In genomic region chr10:81268056-81268455, GRCm38 (mm10) we compare ENCODE assay signal across 8 mouse cellular contexts. TPM values are rescaled to one million over a fixed set of nuclear protein-coding genes. Genes with fewer than 3 reads are reported as not detected.
DNase-seq lines count a peak whose midpoint lies in the region; ATAC-seq and TF ChIP-seq lines count a peak whose summit lies in the region.

No protein-coding gene starts in this region.

- no peaks in the 10 kb centered on the region for H3K9me3 ChIP-seq in erythroblast, embryonic 14.5 days (ENCODE audit: control insufficient read depth, low read length)
- H3K9me3 ChIP-seq in heart, embryonic 13.5 days = no peaks in the 10 kb centered on the region
- H3K9me3 ChIP-seq in kidney, postnatal 0 days (replicated peaks; ENCODE audit: low read length) = no peaks in the 10 kb centered on the region
- no peaks in the 10 kb centered on the region for H3K9me3 ChIP-seq in liver, embryonic 11.5 days (ENCODE audit: control insufficient read depth, low read length)

- peak overlapping the region; percentile 74 for H3K4me3 ChIP-seq in erythroblast, embryonic 14.5 days (replicated peaks)
- peak overlapping the region; percentile 87 for H3K4me3 ChIP-seq in heart, embryonic 13.5 days
- peak overlapping the region; percentile 67 for H3K4me3 ChIP-seq in kidney, postnatal 0 days (replicated peaks; ENCODE audit: low read depth, low read length)
- H3K4me3 ChIP-seq in liver, embryonic 11.5 days (ENCODE audit: low read depth, low read length) = peak overlapping the region; percentile 86
- peak overlapping the region; percentile 86 for H3K4me3 ChIP-seq in myocyte

- H3K4me1 ChIP-seq in erythroblast, embryonic 14.5 days (ENCODE audit: control insufficient read depth) = peaks cover 50% of the 10 kb centered on the region
- peaks cover 25% of the 10 kb centered on the region for H3K4me1 ChIP-seq in heart, embryonic 13.5 days
- H3K4me1 ChIP-seq in kidney, postnatal 0 days (replicated peaks; ENCODE audit: insufficient read depth, low read length) = peaks cover 6% of the 10 kb centered on the region
- peaks cover 9% of the 10 kb centered on the region for H3K4me1 ChIP-seq in liver, embryonic 11.5 days (replicated peaks; ENCODE audit: control insufficient read depth, insufficient read depth, low read length)

- WGBS in heart, embryonic 13.5 days = 2% methylated on average over 23 of the region's 23 CpGs
- WGBS in kidney, postnatal 0 days = 2% methylated on average over 23 of the region's 23 CpGs
- 3% methylated on average over 23 of the region's 23 CpGs for WGBS in liver, embryonic 11.5 days

- H3ac ChIP-seq in myocyte (ENCODE audit: control insufficient read depth, insufficient read length) = peak overlapping the region; percentile 26

- peak; percentile 90 for TF ChIP-seq POLR2A in myocyte (IDR thresholded peaks at IDR 0.05; ENCODE audit: insufficient read length, low read depth)

- H3K9ac ChIP-seq in heart, embryonic 13.5 days = peak overlapping the region; percentile 97
- H3K9ac ChIP-seq in kidney, postnatal 0 days (ENCODE audit: low read depth, low read length) = peak overlapping the region; percentile 72
- H3K9ac ChIP-seq in liver, embryonic 11.5 days (ENCODE audit: low read depth, low read length) = peak overlapping the region; percentile 71

- peak; percentile 33; the same call in 1 of the 2 replicates for ATAC-seq in heart, embryonic 13.5 days (ENCODE audit: extremely low read depth, insufficient number of reproducible peaks, low FRiP score, low TSS enrichment)
- ATAC-seq in kidney, postnatal 0 days (replicated peaks; ENCODE audit: low FRiP score, low read depth) = peak; percentile 42
- ATAC-seq in liver, embryonic 11.5 days (replicated peaks; ENCODE audit: low FRiP score) = peak; percentile 74

- peaks cover 34% of the 10 kb centered on the region for H3K79me2 ChIP-seq in myocyte (ENCODE audit: control insufficient read depth, insufficient read depth)

- H3K27ac ChIP-seq in heart, embryonic 13.5 days (replicated peaks) = peak overlapping the region; percentile 70
- H3K27ac ChIP-seq in kidney, postnatal 0 days = no peak overlapping the region; the same call in 1 of the 2 replicates
- 0 out of 2 replicates have a peak overlapping the region, but pooled peaks have one; percentile 1 for H3K27ac ChIP-seq in liver, embryonic 11.5 days (ENCODE audit: low read depth, low read length)

- H3K4me2 ChIP-seq in heart, embryonic 13.5 days = peak overlapping the region; percentile 92
- peak overlapping the region; percentile 65 for H3K4me2 ChIP-seq in kidney, postnatal 0 days (ENCODE audit: low read length)
- peak overlapping the region; percentile 82 for H3K4me2 ChIP-seq in liver, embryonic 11.5 days
- peak overlapping the region; percentile 86 for H3K4me2 ChIP-seq in myocyte (ENCODE audit: low read depth)

- H3K36me3 ChIP-seq in erythroblast, embryonic 14.5 days (ENCODE audit: control insufficient read depth) = peaks cover 56% of the 10 kb centered on the region
- peaks cover 65% of the 10 kb centered on the region for H3K36me3 ChIP-seq in heart, embryonic 13.5 days
- H3K36me3 ChIP-seq in kidney, postnatal 0 days (ENCODE audit: insufficient read depth, low read length) = peaks cover 41% of the 10 kb centered on the region
- H3K36me3 ChIP-seq in liver, embryonic 11.5 days (ENCODE audit: control insufficient read depth, insufficient read depth, low read length) = peaks cover 41% of the 10 kb centered on the region
- H3K36me3 ChIP-seq in myocyte (ENCODE audit: control insufficient read depth, insufficient read depth) = no peaks in the 10 kb centered on the region

- no peak for TF ChIP-seq CTCF in kidney, postnatal 0 days (IDR thresholded peaks at IDR 0.05; ENCODE audit: low read depth)

- H3K27me3 ChIP-seq in erythroblast, embryonic 14.5 days (ENCODE audit: control insufficient read depth) = no peaks in the 10 kb centered on the region
- H3K27me3 ChIP-seq in heart, embryonic 13.5 days (replicated peaks) = no peaks in the 10 kb centered on the region
- H3K27me3 ChIP-seq in kidney, postnatal 0 days (ENCODE audit: insufficient read depth, low read length) = no peaks in the 10 kb centered on the region
- no peaks in the 10 kb centered on the region for H3K27me3 ChIP-seq in liver, embryonic 11.5 days (replicated peaks; ENCODE audit: control insufficient read depth, insufficient read depth, low read length)
- H3K27me3 ChIP-seq in myocyte (ENCODE audit: control insufficient read depth, insufficient read depth, insufficient read length) = no peaks in the 10 kb centered on the region

- peak; percentile 86 for DNase-seq in CD4-positive, CD25-positive, alpha-beta regulatory T cell, adult 2 months (ENCODE audit: low read depth, low spot score)
- DNase-seq in brain, embryonic 18.5 days (ENCODE audit: low read depth, low spot score) = peak; percentile 65
- peak; percentile 95 for DNase-seq in kidney, postnatal 0 days (ENCODE audit: low spot score)
- DNase-seq in liver, embryonic 11.5 days (ENCODE audit: low spot score) = peak; percentile 77
- peak; percentile 77 to 82 for DNase-seq in spleen, postnatal 36 days (ENCODE audit: low spot score in 2 of 2)

TF ChIP-seq in myocyte, 11 proteins besides CTCF, POLR2A, EP300 and RAD21:
- TF ChIP-seq E2F4 (IDR thresholded peaks at IDR 0.05; ENCODE audit: insufficient read depth) (no peak), CEBPB (IDR thresholded peaks at IDR 0.05; ENCODE audit: insufficient read depth, poor library complexity, severe bottlenecking) (peak; percentile 83), TCF12 (IDR thresholded peaks at IDR 0.05; ENCODE audit: insufficient read depth, poor library complexity, severe bottlenecking) (no peak), SRF (IDR thresholded peaks at IDR 0.05; ENCODE audit: control insufficient read depth, insufficient read length, low read depth) (no peak), POLR2AphosphoS2 (IDR thresholded peaks at IDR 0.05; ENCODE audit: insufficient read length, low read depth) (peak; percentile 93), USF1 (IDR thresholded peaks at IDR 0.05; ENCODE audit: low read depth) (no peak)
TF ChIP-seq in myocyte: peak in this region for 2.

RNA-seq across cellular contexts. Expression of gene Apba3, which starts 1.3 kb away (rescaled TPM):
- 4.6 and 5.7 TPM in 2 replicates for polyA plus RNA-seq in erythroblast, embryonic 14.5 days (2012)
- polyA plus RNA-seq in heart, embryonic 13.5 days (2015; fragmentation: Nextera tagmentation; extraction: Ambion mirVana) = 45.4 and 51.4 TPM in 2 replicates
- polyA plus RNA-seq in kidney, postnatal 0 days (2015; fragmentation: Nextera tagmentation; extraction: Ambion mirVana) = 55.7 and 60.5 TPM in 2 replicates
- 47.5 and 55.0 TPM in 2 replicates for polyA plus RNA-seq in liver, embryonic 11.5 days (2014; fragmentation: Nextera tagmentation; extraction: Ambion mirVana)
- 166 TPM for polyA plus RNA-seq in myocyte (2012; fragmentation: generic; extraction: Trizol)

RNA-seq across cellular contexts. Expression of gene Mrpl54, which starts 1.3 kb away (rescaled TPM):
- 43.8 and 44.0 TPM in 2 replicates for polyA plus RNA-seq in erythroblast, embryonic 14.5 days (2012)
- 244 and 260 TPM in 2 replicates for polyA plus RNA-seq in heart, embryonic 13.5 days (2015; fragmentation: Nextera tagmentation; extraction: Ambion mirVana)
- 259 and 283 TPM in 2 replicates for polyA plus RNA-seq in kidney, postnatal 0 days (2015; fragmentation: Nextera tagmentation; extraction: Ambion mirVana)
- 226 and 233 TPM in 2 replicates for polyA plus RNA-seq in liver, embryonic 11.5 days (2014; fragmentation: Nextera tagmentation; extraction: Ambion mirVana)
- polyA plus RNA-seq in myocyte (2012; fragmentation: generic; extraction: Trizol) = 167 TPM

RNA-seq across cellular contexts. Expression of gene Matk, which starts 15.3 kb away (rescaled TPM):
- 0.07 and 0.15 TPM in 2 replicates for polyA plus RNA-seq in erythroblast, embryonic 14.5 days (2012)
- polyA plus RNA-seq in heart, embryonic 13.5 days (2015; fragmentation: Nextera tagmentation; extraction: Ambion mirVana) = 1.6 and 1.9 TPM in 2 replicates
- 3.9 and 5.5 TPM in 2 replicates for polyA plus RNA-seq in kidney, postnatal 0 days (2015; fragmentation: Nextera tagmentation; extraction: Ambion mirVana)
- 2.1 TPM in 2 replicates for polyA plus RNA-seq in liver, embryonic 11.5 days (2014; fragmentation: Nextera tagmentation; extraction: Ambion mirVana)
- polyA plus RNA-seq in myocyte (2012; fragmentation: generic; extraction: Trizol) = 0.67 TPM

RNA-seq across cellular contexts. Expression of gene Tjp3, which starts 23.3 kb away (rescaled TPM):
- polyA plus RNA-seq in erythroblast, embryonic 14.5 days (2012) = 0.01 and 0.02 TPM in 2 replicates
- 2.2 and 2.4 TPM in 2 replicates for polyA plus RNA-seq in heart, embryonic 13.5 days (2015; fragmentation: Nextera tagmentation; extraction: Ambion mirVana)
- 19.0 and 19.1 TPM in 2 replicates for polyA plus RNA-seq in kidney, postnatal 0 days (2015; fragmentation: Nextera tagmentation; extraction: Ambion mirVana)
- 1.8 TPM in 2 replicates for polyA plus RNA-seq in liver, embryonic 11.5 days (2014; fragmentation: Nextera tagmentation; extraction: Ambion mirVana)
- polyA plus RNA-seq in myocyte (2012; fragmentation: generic; extraction: Trizol) = 0.17 TPM

RNA-seq across cellular contexts. Expression of gene Pip5k1c, which starts 24.7 kb away (rescaled TPM):
- 4.0 and 4.5 TPM in 2 replicates for polyA plus RNA-seq in erythroblast, embryonic 14.5 days (2012)
- polyA plus RNA-seq in heart, embryonic 13.5 days (2015; fragmentation: Nextera tagmentation; extraction: Ambion mirVana) = 31.0 and 32.0 TPM in 2 replicates
- 37.8 and 39.3 TPM in 2 replicates for polyA plus RNA-seq in kidney, postnatal 0 days (2015; fragmentation: Nextera tagmentation; extraction: Ambion mirVana)
- 40.0 and 42.5 TPM in 2 replicates for polyA plus RNA-seq in liver, embryonic 11.5 days (2014; fragmentation: Nextera tagmentation; extraction: Ambion mirVana)
- polyA plus RNA-seq in myocyte (2012; fragmentation: generic; extraction: Trizol) = 23.3 TPM
